ENCODE assay signal across 16 mouse cellular contexts in the genomic region with DNA sequence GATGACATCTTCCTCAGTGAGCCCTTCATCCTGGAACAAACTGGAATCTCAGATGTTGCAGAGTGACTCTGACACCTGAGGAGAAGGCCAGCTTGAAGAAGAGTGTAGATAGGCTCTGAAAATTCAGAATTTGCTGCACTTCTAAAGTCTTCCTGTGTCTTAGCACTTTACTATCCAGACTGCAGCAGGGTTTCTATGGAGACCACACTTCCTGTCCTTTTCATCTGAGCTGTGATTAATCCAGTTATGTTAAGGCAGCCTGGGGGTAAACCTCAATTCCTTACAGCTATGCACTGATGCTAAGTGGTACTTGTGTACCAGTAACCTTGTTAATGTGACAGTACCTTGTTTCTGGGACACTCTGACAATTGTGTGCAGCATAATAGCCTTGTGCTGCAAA.
DNase-seq lines count a peak whose midpoint lies in the region; ATAC-seq and TF ChIP-seq lines count a peak whose summit lies in the region.
"Had no signal": no experiment of that assay in that cellular context is flagged by ENCODE, and none has a peak within 500 bp of the region (broad histone marks: within the 10 kb centered on the region; RNA-seq: fewer than 3 reads in every experiment).

No protein-coding gene starts in this region.

- peak; percentile 31 for DNase-seq in forebrain, postnatal 0 days
- DNase-seq in forebrain, embryonic 10.5 days (ENCODE audit: extremely low spot score, low spot score) = no peak
- DNase-seq in left cerebral cortex, postnatal 25 days (ENCODE audit: low spot score in 2 of 2) = peak; percentile 23 to 50
- DNase-seq in left cerebral cortex, adult 8-10 months (ENCODE audit: low spot score in 2 of 2) = no peak
- DNase-seq in CD4-positive helper T cell, adult 2 months (ENCODE audit: low read depth, low spot score) = peak; percentile 63
- DNase-seq in brain, embryonic 18.5 days (ENCODE audit: low read depth, low spot score) = peak; percentile 24
- DNase-seq in cerebellum, postnatal 4 days (ENCODE audit: low spot score in 2 of 2) = no peak
- no peak for DNase-seq in kidney, adult 18-20 months
- DNase-seq: B cell, adult 2 months; cerebellum, adult 11-12 months; heart, adult 18-20 months; layer of hippocampus, postnatal 36 days; lung, adult 18-20 months; right cerebral cortex, postnatal 4 days had no signal

- H3K4me2 ChIP-seq in forebrain, postnatal 0 days (ENCODE audit: low read depth) = no peak overlapping the region
- H3K4me2 ChIP-seq: hindbrain, embryonic 14.5 days; limb, embryonic 15.5 days had no signal

- no peak overlapping the region for H3K4me3 ChIP-seq in forebrain, postnatal 0 days (ENCODE audit: low read depth, low read length)
- H3K4me3 ChIP-seq in forebrain, embryonic 10.5 days = no peak overlapping the region
- H3K4me3 ChIP-seq: limb, embryonic 15.5 days had no signal

- H3K4me1 ChIP-seq in forebrain, postnatal 0 days (ENCODE audit: insufficient read depth) = no peaks in the 10 kb centered on the region; the same call in 1 of the 2 replicates
- H3K4me1 ChIP-seq in forebrain, embryonic 10.5 days = peaks cover 5% of the 10 kb centered on the region
- H3K4me1 ChIP-seq: limb, embryonic 15.5 days had no signal

- ATAC-seq in forebrain, postnatal 0 days = peak; percentile 78

- intact Hi-C loops in left cerebral cortex, postnatal 25 days (cut with DNase I) = no loop called here

- H3K36me3 ChIP-seq in forebrain, postnatal 0 days (ENCODE audit: insufficient read depth) = no peaks in the 10 kb centered on the region
- no peaks in the 10 kb centered on the region for H3K36me3 ChIP-seq in forebrain, embryonic 10.5 days (replicated peaks)
- H3K36me3 ChIP-seq: limb, embryonic 15.5 days had no signal

- no peak for TF ChIP-seq CTCF in forebrain, postnatal 0 days (IDR thresholded peaks at IDR 0.05; ENCODE audit: low read depth)

- H3K27me3 ChIP-seq in forebrain, postnatal 0 days (ENCODE audit: insufficient read depth, low read length) = no peaks in the 10 kb centered on the region
- no peaks in the 10 kb centered on the region for H3K27me3 ChIP-seq in forebrain, embryonic 10.5 days (ENCODE audit: poor library complexity, severe bottlenecking)
- H3K27me3 ChIP-seq: limb, embryonic 15.5 days had no signal

- peak overlapping the region; percentile 9; the same call in 1 of the 2 replicates for H3K27ac ChIP-seq in forebrain, postnatal 0 days (ENCODE audit: low read depth, low read length)
- no peak overlapping the region for H3K27ac ChIP-seq in forebrain, embryonic 10.5 days
- H3K27ac ChIP-seq: hindbrain, embryonic 14.5 days; limb, embryonic 15.5 days had no signal

- H3K9ac ChIP-seq in forebrain, postnatal 0 days = no peak overlapping the region
- H3K9ac ChIP-seq: hindbrain, embryonic 14.5 days; limb, embryonic 15.5 days had no signal

- H3K9me3 ChIP-seq in forebrain, postnatal 0 days (ENCODE audit: low read length) = no peaks in the 10 kb centered on the region
- no peaks in the 10 kb centered on the region for H3K9me3 ChIP-seq in forebrain, embryonic 10.5 days
- H3K9me3 ChIP-seq: limb, embryonic 15.5 days had no signal

Comparison
In these comparisons a context has a peak if more than half of its experiments do, and no peak if none do; other contexts are left out.
1. DNase-seq: peak in forebrain, postnatal 0 days (single experiment), left cerebral cortex, postnatal 25 days (2 of 2), CD4-positive helper T cell, adult 2 months (single experiment) and brain, embryonic 18.5 days (single experiment); none in forebrain, embryonic 10.5 days (single experiment), left cerebral cortex, adult 8-10 months (0 of 2), cerebellum, postnatal 4 days (0 of 2) and kidney, adult 18-20 months (single experiment).